Mouse (Mus musculus): ENCODE data around the gene Tmc6. TPM values are rescaled to one million over a fixed set of nuclear protein-coding genes. Genes with fewer than 3 reads are reported as not detected.
A peak's percentile ranks its signal among the peaks of the same experiment; 100 is the strongest.

Gene Tmc6
- polyA plus RNA-seq, 1 experiment, result 16.7 TPM

DNA sequence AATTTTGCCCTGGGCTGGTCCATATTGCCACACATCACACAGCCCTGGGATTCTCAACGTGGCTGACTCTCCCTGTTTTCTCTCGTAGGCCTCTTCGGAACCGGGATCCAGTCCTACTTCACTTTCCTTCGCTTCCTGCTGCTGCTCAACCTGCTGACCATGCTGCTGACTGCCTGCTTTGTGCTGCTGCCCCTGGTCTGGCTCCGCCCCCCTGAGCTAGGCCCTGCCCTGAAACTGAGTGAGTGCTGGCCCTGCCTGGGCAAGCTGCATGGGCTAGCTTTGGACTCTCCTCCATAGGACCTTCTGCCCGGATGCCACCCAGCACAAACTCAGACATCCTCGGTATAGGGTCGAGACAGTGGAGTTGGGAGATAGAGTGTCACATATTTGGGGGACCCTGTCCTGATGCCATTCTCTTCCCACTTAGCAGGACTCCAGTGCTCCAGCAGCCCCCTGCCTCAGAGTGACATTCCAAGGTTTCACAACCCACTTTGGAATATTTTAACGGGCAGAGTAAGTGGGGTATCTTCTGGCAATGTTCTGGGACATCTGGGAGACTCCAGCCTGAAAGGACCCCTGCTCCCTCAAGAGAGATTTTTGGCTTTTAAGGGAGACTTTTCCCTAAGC, 1.8 kb upstream of the Tmc6 start:
- H3K27ac ChIP-seq (ENCODE audit: insufficient read depth, low read depth, low read length), result no peak overlapping the region
- H3K4me3 ChIP-seq (ENCODE audit: insufficient read depth, low read length), result no peak overlapping the region
- TF ChIP-seq CTCF (IDR thresholded peaks at IDR 0.05; ENCODE audit: low read depth, low read length), result no peak
- no peak for TF ChIP-seq POLR2A (IDR thresholded peaks at IDR 0.05; ENCODE audit: borderline replicate concordance, low read depth, low read length)
- peaks cover 12% of the 10 kb centered on the region for H3K4me1 ChIP-seq (ENCODE audit: control insufficient read depth, insufficient read depth, low read length)

DNA sequence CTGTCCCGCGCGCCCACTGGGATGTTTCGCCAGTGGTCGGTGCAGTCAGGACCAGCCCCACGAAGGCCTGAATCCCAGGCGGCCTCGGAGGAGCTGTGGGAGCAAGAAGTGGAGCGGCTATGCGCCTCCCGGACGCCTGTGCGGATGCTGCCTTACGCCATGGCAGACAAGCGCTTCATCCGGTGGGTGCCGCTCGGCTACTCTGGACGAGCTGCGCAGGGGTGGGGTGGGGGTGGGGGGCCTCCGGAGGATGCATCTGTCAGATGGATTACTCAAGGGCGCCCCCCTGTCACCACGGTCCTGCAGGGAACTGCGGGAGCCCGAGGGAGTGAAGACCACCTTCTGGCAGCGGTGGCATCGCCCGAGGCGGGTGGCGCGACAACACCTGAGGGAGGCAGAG, 1.1 kb upstream of the Tmc6 start:
- peaks cover 19% of the 10 kb centered on the region for H3K4me1 ChIP-seq (ENCODE audit: control insufficient read depth, insufficient read depth, low read length)

DNA sequence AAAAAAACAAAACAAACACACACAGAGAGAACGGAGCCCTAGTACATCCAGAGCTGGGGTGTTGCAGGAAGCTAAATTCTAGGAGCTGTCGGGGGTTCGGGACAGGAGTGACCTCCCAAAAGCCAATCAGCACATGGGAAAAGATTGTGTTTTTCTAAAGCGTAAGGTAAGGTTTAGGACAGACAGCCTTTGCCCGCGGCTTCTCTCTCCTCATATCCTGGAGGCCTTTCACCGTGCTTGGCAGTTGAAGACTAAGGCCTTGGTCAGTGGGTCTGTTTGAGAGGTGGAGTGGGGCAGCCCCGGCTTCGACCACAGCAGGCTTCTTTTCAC, 672 bp upstream of the Tmc6 start:
- no peak overlapping the region for H3K27ac ChIP-seq (ENCODE audit: insufficient read depth, low read depth, low read length)
- peaks cover 20% of the 10 kb centered on the region for H3K4me1 ChIP-seq (ENCODE audit: control insufficient read depth, insufficient read depth, low read length)
- no peak overlapping the region for H3K4me3 ChIP-seq (ENCODE audit: insufficient read depth, low read length)
- TF ChIP-seq CTCF (IDR thresholded peaks at IDR 0.05; ENCODE audit: low read depth, low read length) (no peak), POLR2A (IDR thresholded peaks at IDR 0.05; ENCODE audit: borderline replicate concordance, low read depth, low read length) (no peak)

More for the DNA sequence above, 1.1 kb upstream of the Tmc6 start:
- H3K4me3 ChIP-seq (ENCODE audit: insufficient read depth, low read length), result no peak overlapping the region
- no peak for TF ChIP-seq CTCF (IDR thresholded peaks at IDR 0.05; ENCODE audit: low read depth, low read length)
- no peak for TF ChIP-seq POLR2A (IDR thresholded peaks at IDR 0.05; ENCODE audit: borderline replicate concordance, low read depth, low read length)
- H3K27ac ChIP-seq (ENCODE audit: insufficient read depth, low read depth, low read length), result no peak overlapping the region

DNA sequence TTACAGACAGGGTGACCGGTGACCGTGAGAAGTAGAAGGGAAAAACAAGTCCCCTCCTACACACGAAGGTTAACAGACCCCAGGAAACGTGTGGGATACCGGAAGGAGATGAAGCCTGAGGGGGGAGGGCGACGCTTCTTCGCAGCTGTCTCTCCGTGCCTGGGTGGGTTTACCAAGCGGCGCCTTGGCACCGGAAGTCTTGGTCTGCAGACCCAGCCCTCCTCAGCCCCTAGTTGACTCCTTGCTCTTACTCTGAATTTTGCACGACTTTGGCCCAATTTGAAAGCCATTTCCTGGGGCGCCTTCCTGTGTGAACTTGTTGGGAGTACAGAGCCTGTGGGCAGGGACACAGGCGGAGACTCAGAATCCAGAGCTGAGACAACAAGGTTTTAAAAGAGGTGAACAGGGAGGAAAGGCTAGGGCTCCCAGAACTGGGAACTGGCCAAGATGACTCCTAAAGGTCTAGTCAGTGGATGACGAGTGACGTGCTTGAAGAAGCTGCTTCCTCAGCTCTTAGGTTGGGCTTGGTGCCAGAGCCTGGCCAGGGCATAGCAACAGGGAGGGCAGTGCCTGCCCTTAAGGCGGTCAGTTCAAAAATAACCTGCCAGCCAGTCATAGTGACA, 688 bp downstream of the Tmc6 start:
- TF ChIP-seq POLR2A (IDR thresholded peaks at IDR 0.05; ENCODE audit: borderline replicate concordance, low read depth, low read length), result no peak
- no peak for TF ChIP-seq CTCF (IDR thresholded peaks at IDR 0.05; ENCODE audit: low read depth, low read length)
- Histone ChIP-seq H3K4me3 (ENCODE audit: insufficient read depth, low read length) (peak overlapping the region; percentile 75), H3K27ac (ENCODE audit: insufficient read depth, low read depth, low read length) (peak overlapping the region; percentile 89), H3K4me1 (ENCODE audit: control insufficient read depth, insufficient read depth, low read length) (peaks cover 24% of the 10 kb centered on the region)

DNA sequence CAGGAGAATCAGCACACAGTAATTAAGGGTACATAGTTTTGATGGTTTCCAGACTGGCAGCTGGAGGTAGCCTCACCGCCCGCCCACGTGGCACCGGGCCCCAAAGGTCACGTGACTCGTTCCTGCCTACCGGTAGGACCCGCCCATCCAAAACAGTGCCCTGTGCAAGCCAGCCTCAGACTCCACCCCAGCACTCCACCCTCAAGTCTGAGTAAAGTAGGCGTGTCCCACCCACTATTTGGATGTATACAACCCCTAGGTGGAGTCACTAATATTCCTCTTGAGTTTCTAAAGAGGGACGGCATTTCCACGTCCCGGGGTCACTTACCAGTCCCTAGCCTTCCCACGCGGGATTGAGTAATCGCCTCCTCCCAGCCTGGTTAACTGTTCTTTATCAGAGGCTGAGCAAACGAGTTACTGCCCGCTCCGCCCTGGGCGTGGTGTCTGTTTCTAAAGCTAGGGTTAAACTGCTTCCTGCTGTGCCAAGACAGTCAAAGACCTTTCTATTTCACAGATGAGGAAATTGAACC, 1.4 kb downstream of the Tmc6 start:
- Histone ChIP-seq H3K4me3 (ENCODE audit: insufficient read depth, low read length) (peak overlapping the region; percentile 75), H3K4me1 (ENCODE audit: control insufficient read depth, insufficient read depth, low read length) (peaks cover 25% of the 10 kb centered on the region), H3K27ac (ENCODE audit: insufficient read depth, low read depth, low read length) (peak overlapping the region; percentile 92)
- no peak for TF ChIP-seq POLR2A (IDR thresholded peaks at IDR 0.05; ENCODE audit: borderline replicate concordance, low read depth, low read length)
- no peak for TF ChIP-seq CTCF (IDR thresholded peaks at IDR 0.05; ENCODE audit: low read depth, low read length)

DNA sequence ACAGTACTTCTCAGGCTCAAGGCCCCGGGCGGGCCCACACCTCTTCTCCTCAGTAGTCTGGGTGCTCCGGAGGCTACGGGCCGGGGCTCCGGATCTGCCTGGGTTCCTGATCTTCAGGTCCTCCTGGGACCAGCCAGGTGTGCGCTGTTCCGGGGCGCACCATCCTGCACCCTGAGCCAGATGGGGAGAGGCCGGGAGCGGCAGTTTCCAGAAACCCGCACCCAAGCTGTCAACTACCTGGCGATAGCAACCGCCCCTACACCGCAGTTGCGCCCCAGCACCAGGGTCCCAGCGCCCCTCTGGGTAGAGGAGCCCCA, 1.8 kb downstream of the Tmc6 start:
- H3K4me3 ChIP-seq (ENCODE audit: insufficient read depth, low read length), result peak overlapping the region; percentile 75
- peaks cover 30% of the 10 kb centered on the region for H3K4me1 ChIP-seq (ENCODE audit: control insufficient read depth, insufficient read depth, low read length)
- H3K27ac ChIP-seq (ENCODE audit: insufficient read depth, low read depth, low read length), result peak overlapping the region; percentile 92
- no peak for TF ChIP-seq POLR2A (IDR thresholded peaks at IDR 0.05; ENCODE audit: borderline replicate concordance, low read depth, low read length)
- no peak for TF ChIP-seq CTCF (IDR thresholded peaks at IDR 0.05; ENCODE audit: low read depth, low read length)

DNA sequence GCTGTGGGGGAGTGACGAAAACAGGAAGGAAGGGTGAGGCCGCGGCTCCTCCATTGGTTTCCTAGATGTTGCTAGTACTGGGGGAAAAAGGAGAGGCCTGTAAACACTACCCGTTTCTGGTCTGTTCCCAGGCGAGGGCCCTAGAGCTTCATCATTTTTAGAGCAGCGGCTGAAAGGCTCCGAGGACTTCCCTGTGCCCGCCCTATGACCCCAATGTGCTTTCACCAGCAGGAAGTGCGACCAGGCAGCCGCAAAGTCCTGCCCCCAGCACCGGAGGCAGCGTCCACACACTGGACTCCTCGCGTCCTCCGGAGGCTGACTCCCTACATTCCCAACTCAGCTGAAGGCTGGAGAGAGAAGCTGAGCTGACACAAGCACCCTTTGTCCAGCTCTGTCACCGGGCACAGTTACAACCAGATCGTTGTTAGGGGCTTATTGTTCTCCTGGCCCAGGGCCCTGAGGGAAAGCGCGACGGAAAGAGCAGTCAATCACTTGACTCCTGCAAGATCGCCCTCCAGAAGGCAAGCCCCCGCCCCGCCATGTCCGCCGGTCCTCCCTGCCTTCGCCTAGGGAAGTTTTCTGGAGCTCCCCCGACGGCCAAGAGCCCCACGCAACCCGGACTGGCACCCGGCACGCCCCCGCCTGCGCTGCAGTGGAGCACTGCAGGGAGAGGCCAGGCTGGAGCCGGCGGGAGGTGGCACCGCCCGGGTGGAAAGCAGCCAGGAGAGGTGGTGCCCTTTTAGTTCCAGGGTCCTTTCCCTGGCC, 2.4 kb downstream of the Tmc6 start:
- Histone ChIP-seq H3K4me3 (ENCODE audit: insufficient read depth, low read length) (peak overlapping the region; percentile 75), H3K4me1 (ENCODE audit: control insufficient read depth, insufficient read depth, low read length) (peaks cover 30% of the 10 kb centered on the region), H3K27ac (ENCODE audit: insufficient read depth, low read depth, low read length) (peak overlapping the region; percentile 92)
- TF ChIP-seq CTCF (IDR thresholded peaks at IDR 0.05; ENCODE audit: low read depth, low read length) (no peak), POLR2A (IDR thresholded peaks at IDR 0.05; ENCODE audit: borderline replicate concordance, low read depth, low read length) (no peak)

DNA sequence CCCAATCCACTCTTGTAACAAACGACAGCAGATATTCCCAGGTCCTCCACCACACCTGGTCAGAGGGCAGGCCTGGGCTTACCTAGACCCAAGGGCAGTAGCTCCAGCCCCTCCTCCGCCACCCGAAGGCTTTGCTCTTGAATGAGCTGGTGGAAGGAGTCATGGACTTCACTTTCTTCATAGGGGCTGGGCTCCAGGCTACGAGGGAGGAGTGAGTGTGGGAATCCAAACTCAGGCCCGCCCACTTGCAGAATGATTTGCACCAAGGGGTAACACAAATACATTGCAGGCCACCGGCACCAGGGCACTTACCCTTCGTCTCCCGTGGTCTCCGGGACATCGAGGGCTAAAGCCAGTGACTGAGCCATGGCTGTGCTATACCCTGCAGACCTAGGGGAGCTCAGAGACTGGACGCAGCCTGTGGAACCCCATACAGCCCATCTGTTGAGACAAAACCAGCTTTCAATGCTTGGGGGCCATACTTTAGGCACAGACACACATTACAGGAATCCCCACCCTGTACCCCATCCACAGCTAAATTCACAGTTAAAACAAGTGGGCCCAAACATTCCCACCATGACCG, 3.1 kb downstream of the Tmc6 start:
- TF ChIP-seq CTCF (IDR thresholded peaks at IDR 0.05; ENCODE audit: low read depth, low read length) (no peak), POLR2A (IDR thresholded peaks at IDR 0.05; ENCODE audit: borderline replicate concordance, low read depth, low read length) (no peak; the same call in 1 of the 2 replicates)
- H3K4me3 ChIP-seq (ENCODE audit: insufficient read depth, low read length), result peak overlapping the region; percentile 75
- H3K27ac ChIP-seq (ENCODE audit: insufficient read depth, low read depth, low read length), result peak overlapping the region; percentile 92
- peaks cover 30% of the 10 kb centered on the region for H3K4me1 ChIP-seq (ENCODE audit: control insufficient read depth, insufficient read depth, low read length)

DNA sequence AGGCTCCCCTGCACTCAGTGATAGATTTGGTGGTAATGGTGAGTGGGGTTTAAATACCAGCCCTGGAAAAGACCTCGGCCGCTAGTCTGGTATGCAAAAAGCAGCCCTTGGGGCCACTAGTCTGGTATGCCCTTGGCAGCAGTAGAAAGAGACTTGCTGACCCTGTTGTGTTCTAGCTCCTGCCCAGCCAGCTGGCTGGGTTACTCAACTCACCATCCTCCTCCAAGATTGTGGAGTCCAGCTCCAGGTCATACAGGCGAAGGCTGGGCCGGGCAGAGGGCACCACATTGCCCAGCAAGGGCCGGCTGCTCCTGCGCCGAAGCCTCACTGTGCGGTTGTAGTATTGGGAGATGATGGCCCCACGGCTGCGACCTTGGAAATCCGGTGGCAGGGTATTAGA, 4.0 kb downstream of the Tmc6 start:
- Histone ChIP-seq H3K4me1 (ENCODE audit: control insufficient read depth, insufficient read depth, low read length) (peaks cover 27% of the 10 kb centered on the region), H3K27ac (ENCODE audit: insufficient read depth, low read depth, low read length) (no peak overlapping the region), H3K4me3 (ENCODE audit: insufficient read depth, low read length) (no peak overlapping the region)
- TF ChIP-seq POLR2A (IDR thresholded peaks at IDR 0.05; ENCODE audit: borderline replicate concordance, low read depth, low read length) (no peak), CTCF (IDR thresholded peaks at IDR 0.05; ENCODE audit: low read depth, low read length) (no peak)
